Mouse (Mus musculus): ENCODE data around the gene Galnt7.

Gene Galnt7

DNA sequence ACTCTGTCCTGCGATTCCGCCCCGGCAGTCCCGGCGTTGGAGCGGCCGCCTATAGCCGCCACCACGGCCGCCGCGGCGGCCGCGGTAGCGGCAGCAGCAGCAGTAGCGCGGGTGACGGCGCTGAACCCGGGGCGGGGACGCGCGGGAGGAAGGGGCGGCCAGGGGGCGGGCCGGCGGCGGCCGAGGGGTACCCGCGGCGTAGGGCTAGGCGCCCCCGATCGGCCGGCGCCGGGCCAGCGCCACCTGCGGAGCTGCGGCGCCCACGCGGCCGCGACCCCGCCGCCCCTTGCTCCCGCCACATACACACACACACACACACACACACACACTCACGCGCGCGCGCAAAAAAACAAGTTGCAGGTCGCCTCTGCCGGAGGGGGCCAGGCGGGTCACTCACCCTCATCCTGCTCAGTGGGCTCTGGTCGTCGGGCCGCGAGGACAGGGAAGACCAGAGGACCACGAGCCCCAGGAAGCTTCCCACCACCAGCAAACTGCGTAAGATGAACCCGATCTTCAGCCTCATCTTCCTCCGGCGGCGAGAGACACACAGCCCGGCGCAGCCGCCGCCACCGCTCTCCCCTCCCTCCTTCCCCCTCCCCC lies at the start of gene Galnt7:
TSS of gene Galnt7 (minus strand) at position 577 of the 600 bp plus-strand sequence.
- peak; percentile 58 to 68 for DNase-seq (ENCODE audit: low spot score in 2 of 2)

GRCm38 (mm10) chr8:57688633-57689032 lies 35.8 kb upstream of the Galnt7 start:
- no peak for DNase-seq (ENCODE audit: low spot score in 2 of 2)

- DNase-seq (ENCODE audit: low spot score in 2 of 2): no peak
Measured at GRCm38 (mm10) chr8:57685803-57686202, 33.0 kb upstream of the Galnt7 start.

GRCm38 (mm10) chr8:57680044-57680443 lies 27.2 kb upstream of the Galnt7 start:
- DNase-seq (ENCODE audit: low spot score in 2 of 2): no peak

GRCm38 (mm10) chr8:57664121-57664520 lies 11.3 kb upstream of the Galnt7 start:
- DNase-seq (ENCODE audit: low spot score in 2 of 2): no peak

- no peak for DNase-seq (ENCODE audit: low spot score in 2 of 2)
Measured at GRCm38 (mm10) chr8:57660019-57660418, 7.2 kb upstream of the Galnt7 start.

- DNase-seq (ENCODE audit: low spot score in 2 of 2): no peak
Measured at GRCm38 (mm10) chr8:57656446-57656845, 3.6 kb upstream of the Galnt7 start.

GRCm38 (mm10) chr8:57654146-57654545 lies 1.3 kb upstream of the Galnt7 start:
- no peak for DNase-seq (ENCODE audit: low spot score in 2 of 2)

DNA sequence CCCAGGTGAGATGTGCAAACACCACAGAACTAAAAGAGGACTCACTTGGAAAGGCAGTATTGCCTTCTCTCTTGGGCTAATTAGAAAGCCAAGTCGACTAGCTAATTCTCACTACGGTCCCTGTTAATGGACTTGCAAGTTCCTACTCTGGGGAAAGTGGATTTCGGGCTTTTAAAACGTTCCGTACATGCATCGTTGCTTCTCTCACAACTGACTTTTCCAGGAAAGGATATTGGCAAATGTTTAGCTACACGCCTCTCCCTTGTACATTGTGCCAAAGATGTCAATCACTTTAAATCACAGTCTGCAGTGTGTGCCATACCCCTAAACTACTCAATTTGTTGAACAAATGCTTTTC lies 915 bp upstream of the Galnt7 start:
- no peak for DNase-seq (ENCODE audit: low spot score in 2 of 2)

DNA sequence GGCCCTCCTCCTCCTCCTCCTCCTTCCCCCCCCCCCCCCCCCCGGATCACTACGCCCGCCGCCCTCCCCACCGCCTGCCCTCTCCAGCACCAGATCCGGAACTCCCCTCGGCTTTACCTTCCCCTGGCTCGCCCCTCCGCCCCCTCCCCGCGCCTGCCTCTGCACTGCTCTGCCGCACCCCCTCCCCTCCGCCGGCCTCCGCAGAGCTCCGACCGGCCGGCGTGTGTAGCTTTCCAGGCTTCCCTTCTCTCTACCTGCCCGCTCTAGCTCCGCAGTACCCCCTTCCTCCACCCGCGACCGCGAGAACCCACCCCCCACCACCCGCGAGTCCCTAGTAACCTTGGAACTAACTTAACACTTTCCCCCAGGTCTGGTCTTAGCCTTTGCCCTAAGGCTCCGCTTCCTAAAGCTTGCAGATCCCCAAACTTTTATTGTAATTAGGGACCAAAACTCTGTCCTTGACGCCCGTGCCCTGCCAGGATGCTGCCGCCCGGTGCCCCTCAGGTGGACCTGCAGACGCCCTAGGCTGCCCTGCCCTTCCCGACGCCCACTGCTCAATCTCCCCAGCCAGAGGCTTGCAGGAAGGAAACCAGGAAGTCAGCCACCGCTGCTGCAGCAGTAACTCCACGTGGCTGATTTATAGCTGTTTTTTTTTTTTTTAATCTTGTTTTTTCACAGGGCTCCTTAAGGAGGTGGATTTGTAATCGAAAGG lies 380 bp upstream of the Galnt7 start:
- peak; percentile 36 to 39 for DNase-seq (ENCODE audit: low spot score in 2 of 2)

DNA sequence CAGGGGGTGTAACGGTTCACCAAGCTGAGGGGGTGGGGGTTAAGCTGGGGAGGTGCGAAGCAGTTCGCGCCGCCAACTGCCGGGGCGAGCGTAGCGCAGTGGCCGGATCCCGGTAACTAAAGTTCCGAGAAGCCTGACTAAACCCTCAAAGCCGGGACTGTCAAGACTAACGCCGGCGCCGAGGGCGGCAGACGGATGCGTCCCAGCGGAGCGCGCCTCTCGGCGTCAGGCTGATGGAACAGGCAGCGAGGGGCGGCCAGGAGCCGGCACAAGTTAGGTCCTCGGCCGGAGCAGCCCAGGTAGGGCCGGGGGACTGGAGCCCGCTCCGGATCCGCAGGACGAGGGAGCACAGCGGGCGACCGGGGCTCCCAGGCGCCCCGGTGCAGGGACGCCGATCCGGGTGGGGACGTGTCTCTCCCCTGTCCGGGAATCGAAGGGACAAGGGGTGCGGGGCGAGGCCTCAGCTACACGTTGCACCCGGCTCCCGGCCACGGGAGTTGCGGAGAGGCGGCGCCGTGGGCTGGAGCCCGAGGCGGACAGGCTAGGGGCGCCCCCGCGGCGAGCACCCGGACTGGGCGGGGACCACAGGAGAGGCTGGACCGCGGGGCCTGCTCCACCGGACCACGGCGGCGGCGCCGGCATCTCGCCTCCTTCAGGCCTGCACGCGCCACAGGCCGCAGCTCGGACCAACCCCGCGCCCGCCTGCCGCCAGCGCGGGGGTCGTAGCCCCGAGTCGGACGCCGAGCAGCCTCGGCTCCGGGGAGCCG lies 960 bp downstream of the Galnt7 start:
- DNase-seq (ENCODE audit: low spot score in 2 of 2): peak; percentile 71 to 76

DNA sequence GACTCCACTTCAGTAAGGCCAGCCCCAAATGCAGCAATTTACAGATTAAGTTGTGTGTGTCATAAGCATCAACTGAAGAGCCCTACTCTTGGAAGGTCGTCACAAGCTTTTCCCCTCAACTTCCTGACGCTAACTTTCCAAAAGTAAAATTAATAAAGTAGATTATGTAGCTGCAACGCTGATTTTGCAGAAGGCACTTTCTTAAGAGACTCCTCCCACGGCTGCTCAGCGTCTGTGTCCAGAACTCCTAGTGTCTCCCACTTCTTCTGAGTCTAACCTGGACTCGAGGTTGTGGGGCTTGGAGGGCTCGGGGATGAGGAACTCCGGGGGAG lies 1.5 kb downstream of the Galnt7 start:
- DNase-seq (ENCODE audit: low spot score in 2 of 2): no peak

GRCm38 (mm10) chr8:57650216-57650615 lies 2.6 kb downstream of the Galnt7 start:
- DNase-seq (ENCODE audit: low spot score in 2 of 2): no peak

- no peak for DNase-seq (ENCODE audit: low spot score in 2 of 2)
Measured at GRCm38 (mm10) chr8:57647566-57647965, 5.3 kb downstream of the Galnt7 start.

GRCm38 (mm10) chr8:57644281-57644680 lies 8.6 kb downstream of the Galnt7 start:
- no peak for DNase-seq (ENCODE audit: low spot score in 2 of 2)

DNA sequence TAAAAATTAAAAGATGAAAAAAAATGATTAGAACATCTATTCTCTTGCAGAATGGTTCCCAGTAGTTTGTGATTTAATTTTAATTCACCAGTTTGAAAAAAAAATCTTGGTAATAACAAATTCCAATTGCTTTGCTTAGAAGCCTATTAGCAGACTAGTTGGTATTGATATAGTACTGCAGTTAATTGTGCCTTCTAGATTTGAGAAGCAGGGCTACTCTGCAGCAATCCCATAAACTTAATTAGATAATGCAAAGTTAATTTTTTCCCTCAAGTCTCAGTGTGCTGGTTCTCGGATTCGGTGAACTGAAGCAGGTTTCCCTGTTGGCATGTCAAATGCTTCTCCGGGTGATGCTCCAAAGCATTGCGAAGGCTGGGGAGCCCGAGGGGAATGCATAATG lies 10.1 kb downstream of the Galnt7 start:
- no peak for DNase-seq (ENCODE audit: low spot score in 2 of 2)

DNA sequence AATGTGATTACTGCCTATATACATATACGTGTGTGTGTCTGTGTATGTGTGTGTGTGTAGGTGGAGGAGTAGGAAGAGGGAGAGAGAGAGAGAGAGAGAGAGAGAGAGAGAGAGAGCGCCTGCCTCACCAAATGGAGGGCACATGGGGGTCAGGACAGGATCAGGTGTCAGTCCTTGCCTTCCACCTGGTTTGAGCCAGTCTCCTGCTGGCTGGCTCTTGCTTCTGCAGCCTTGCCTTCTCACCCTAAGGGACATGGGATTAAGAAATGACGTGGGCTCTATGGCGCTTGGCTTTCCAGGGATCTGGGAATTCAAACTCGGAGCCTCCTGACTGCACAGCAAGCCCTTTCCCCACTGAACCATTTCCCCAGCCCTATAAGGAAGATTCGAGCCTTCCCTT lies 13.9 kb downstream of the Galnt7 start:
- no peak for DNase-seq (ENCODE audit: low spot score in 2 of 2)

DNA sequence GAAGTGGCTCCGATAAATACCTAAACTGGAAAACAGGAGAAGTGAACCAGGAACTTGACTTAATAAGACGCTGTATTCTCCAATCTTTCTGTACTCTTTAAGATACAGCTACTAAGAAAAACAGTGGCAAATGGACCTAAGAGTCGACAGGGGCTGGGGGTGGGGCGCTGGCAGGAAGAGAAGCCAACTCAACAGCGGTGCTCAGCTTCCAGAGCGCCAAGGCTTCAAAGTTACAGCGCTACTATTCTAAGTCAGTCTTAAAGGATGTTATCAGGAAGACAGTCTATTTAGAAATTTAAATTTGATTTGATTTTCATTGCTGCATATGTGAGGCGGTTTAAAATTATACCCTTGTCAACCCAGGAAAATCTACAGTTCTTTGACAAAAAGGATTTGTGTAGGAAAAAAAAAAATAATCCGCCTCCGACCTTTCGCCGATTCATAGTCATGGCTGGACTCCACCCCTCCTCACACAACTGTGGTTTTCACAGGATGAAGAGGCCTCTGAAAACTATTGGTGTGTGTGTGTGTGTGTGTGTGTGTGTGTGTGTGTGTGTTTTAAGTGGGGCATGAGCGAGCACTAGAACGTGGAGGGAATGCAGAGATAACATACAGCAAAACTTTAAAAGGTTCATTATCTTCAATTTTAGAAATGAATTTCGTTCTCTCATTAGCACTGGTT lies 15.1 kb downstream of the Galnt7 start:
- no peak for DNase-seq (ENCODE audit: low spot score in 2 of 2)

- no peak for DNase-seq (ENCODE audit: low spot score in 2 of 2)
Measured at GRCm38 (mm10) chr8:57636698-57637097, 16.1 kb downstream of the Galnt7 start.

- no peak for DNase-seq (ENCODE audit: low spot score in 2 of 2)
Measured at GRCm38 (mm10) chr8:57636281-57636680, 16.6 kb downstream of the Galnt7 start.

DNA sequence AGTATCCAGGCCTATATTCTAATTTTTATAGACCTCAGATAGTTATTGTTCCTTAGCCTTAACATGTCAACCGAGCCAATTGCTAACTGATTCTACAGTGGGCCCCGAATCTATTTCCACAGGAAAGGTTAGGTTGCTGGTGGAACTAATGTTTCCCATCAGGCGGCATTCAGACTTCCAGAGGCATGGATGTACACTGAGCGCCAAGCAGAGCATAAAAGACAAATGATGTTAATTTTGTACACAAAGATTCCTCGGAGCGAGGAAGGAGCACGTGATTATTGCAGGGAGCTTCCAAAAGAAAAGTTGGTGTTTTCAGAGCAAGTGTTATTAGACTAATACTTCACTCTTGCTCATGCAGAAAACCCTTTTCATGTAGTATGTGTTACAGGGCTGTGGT lies 21.1 kb downstream of the Galnt7 start:
- DNase-seq (ENCODE audit: low spot score in 2 of 2): no peak

- DNase-seq (ENCODE audit: low spot score in 2 of 2): no peak
Measured at GRCm38 (mm10) chr8:57630148-57630547, 22.7 kb downstream of the Galnt7 start.
